Mouse (Mus musculus) frontal cortex, postnatal 25 days (tissue): ENCODE data around the gene Keg1.
"Not testable (repeated sequence)": the region's sequence is repeated elsewhere in the genome, so short reads cannot be mapped to it uniquely, and the experiment has no call there.

Experiments used
- DNase-seq, 2 experiments: peaks; one replicate each; pipeline ENCODE4 v3.0.0; 2022; ENCODE audit warnings: low spot score in 2 of 2

Keg1 gene

DNA sequence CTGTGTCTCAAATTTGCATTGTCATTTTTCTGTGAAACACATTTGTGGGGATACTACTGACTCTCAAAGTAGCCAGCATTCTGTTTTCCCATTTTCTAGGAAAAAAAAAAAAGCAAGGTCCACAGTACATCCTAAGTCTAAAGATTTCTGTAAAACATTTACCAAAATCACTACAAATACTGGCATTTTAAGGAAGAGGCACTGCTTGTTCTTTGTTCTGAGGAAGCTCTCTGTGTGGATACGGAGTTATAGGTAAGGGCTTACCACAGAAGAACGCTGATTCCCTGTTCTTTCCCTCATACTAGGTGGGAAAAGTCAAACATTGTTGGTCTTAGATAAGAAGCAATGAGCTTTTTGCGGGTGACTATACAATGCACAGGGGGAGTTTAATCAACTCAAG is at the start of gene Keg1:
Gene Keg1 (plus strand): TSS at position 197 of the 400 bp plus-strand sequence.
- no peak for DNase-seq

DNA sequence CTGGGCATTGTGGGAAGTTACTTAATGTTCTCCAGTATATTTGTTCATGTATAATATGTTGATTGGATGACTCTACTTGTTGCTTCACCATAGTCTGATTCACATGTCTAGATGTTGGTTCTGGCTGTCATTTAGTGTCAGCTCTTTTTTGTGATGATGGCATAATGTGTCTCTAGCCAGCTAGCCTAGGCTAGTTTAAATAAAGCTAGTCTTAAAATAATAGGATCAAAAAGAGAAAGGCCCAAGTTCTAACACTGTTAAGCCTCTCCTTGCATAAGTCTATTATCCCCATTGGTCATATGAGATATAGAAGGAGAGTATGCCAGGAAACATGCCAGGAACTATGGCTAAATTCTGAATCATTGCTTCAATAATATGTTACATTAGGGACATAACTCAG is 46.1 kb upstream of the Keg1 start:
- no peak for DNase-seq

DNA sequence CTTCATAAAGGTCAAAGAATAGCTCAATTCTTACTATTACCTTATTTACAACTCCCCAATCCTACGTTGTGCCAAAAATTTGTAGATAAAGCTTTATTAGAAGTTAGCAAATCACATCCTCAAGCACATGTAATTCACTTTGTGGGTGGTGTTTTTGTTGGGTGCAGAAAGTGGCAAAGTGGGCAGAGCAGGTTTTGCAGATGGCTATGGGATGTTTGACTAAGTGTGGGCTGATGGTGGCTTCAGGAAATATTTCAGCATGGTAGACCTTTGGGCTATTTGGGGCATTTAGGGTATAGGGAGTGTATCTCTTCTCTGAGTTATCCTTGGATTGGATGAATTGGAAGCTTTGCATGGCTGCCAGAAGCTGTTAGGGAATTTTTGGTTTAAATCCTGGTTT is 29.4 kb upstream of the Keg1 start:
- DNase-seq, result no peak

DNA sequence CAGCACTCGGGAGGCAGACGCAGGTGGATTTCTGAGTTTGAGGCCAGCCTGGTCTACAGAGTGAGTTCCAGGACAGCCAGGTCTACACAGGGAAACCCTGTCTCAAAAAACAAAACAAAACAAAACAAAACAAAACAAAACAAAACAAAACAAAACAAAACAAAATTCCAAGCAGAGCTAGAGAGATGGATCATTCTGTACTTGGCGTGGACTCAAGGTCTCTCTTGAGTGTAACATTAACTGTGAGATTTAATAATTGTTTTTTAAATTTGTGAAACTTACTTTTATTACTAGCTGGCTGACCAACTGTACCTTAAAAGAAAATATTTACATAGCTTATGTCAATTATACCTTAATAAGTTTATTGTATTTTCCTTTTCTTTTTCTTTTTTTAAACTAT is 27.0 kb upstream of the Keg1 start:
- not testable (repeated sequence) for DNase-seq

- no peak for DNase-seq
Measured at GRCm38 (mm10) chr19:12670139-12670538, 25.4 kb upstream of the Keg1 start, which contains the start of gene Olfr1442. Gene Olfr1442 (plus strand): TSS chr19:12670439.

DNA sequence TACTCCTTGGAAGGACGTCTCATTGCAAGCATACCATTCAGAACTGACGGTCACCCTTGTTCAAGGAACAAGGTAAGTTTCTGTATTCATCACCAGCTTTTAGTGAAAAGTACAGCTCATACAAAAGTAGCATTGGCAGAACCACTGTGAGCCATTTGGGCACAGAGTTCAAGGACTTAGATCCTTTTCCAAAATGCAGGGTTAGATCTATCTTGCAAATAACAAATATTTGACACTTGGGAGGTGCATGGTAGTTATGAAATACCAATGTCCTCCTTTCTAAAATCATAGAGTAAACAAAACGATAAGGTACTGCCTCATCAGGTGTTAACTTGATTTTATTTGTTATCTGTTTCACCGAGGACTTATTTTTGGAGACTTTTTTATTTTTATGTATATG is 24.5 kb upstream of the Keg1 start:
- no peak for DNase-seq

DNA sequence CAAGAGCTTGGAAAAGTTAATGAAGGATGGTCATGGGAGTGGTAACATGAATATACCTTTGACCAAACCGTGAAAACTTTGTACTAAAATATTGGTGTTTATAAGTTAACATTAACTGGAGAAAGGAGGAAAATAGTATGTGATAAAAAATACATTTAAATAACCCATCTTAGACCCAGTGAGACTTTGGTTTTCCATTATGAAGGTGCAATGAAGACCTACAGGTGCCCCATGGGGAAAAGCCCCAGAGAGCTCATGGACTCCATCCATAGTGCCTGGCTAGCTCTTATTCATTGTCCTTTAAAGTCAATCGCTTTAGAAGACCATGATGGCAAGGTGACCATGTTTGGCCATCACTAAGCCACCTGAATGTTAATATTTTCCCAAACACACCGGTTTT is 17.8 kb upstream of the Keg1 start, which contains the start of gene Olfr1443:
Gene Olfr1443 (plus strand): TSS at position 301 of the 400 bp plus-strand sequence.
- DNase-seq, result no peak

- no peak for DNase-seq
Measured at GRCm38 (mm10) chr19:12684638-12685037, 10.9 kb upstream of the Keg1 start.

DNA sequence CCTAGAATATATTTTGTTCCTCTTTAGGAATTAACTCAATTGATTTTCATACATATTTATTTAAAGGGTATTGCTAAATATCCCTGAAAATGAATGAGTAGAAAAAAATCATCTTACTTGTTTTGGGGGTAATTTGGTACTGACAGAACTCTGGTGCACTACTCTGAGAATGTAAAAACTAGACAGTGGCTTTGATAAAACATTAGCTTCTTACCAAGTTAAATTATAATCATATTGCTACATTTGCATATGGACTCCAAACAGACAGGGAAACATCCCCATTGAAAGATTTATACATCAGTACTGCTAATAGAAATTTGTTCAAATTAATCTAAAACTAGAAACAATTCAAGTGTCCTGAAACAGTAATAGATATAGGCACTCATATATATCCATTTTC is 10.4 kb upstream of the Keg1 start:
- DNase-seq, result no peak

DNA sequence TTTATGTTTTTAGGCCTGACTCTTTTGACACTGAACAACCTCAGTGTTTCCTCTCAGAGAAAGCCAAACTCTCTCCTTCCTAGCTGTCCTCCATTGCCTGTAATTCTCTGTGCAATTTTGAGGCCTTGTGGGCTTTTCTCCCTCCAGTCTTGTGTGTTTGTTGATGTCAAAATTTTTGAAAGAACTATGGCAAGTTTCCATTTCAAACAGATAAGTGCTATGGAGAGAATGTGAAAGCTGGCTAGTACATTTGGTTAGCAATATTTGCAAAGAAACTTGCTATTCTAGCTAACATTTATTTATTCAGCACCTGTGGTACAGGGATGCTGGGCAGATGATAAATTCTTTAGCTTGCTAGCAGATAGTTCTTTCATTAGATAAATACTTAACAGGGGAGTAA is 635 bp downstream of the Keg1 start:
- no peak for DNase-seq

DNA sequence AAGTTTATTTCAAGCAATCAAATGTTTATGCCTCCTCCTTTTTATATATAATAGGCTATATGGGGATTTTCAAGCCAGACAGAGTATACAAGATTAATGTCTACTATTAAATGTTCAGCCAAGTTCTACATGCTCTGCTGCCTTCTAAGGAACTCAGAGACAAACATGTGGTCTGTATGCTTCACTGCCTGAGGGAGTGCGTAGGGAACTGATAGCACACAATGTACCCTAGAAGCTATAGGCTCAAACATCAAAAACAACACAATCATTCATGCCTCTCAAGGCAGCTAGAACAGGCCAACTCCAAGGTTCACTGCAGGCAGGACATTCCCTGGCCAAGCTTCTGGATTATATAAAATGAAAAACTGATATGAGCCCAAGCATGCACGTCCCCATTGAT is 12.9 kb downstream of the Keg1 start:
- DNase-seq, result no peak

DNA sequence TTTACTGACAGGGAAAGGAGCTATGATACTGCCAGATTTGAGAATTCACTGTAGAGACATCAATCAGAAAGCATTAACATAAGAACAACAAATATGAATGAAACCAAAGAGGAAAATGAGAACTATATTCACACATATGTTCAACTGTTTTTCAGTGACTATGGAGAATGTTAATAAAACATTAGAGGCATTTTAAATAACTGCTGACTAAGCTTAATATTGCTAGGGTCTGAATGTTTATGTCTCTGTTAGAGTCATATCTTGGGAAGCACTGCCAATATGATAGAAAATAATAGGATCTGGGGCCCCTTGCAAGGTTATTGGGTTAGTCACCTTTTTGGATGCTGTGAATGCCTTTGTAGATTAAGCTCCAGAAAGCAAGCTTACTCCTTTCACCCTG is 13.4 kb downstream of the Keg1 start:
- DNase-seq, result no peak

DNA sequence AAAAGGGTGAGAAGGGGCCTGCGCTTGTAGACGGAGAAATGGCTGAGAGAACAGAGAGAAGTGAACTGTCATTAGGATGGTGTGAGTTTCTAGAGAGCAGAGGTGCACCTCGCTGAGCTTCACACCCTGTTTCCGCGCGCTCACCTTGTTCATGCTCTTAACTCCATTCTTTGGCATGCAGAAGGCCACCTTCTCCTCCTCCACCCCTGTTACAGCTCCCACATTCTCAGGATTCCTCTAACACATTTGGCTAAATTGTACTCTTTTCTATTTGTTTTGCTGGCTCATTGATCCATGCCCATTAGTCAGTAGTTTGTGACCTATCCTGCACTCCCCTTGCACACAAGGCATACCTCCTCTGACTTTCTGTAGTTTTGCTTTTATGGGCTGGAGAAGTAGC is 23.6 kb downstream of the Keg1 start:
- no peak for DNase-seq

DNA sequence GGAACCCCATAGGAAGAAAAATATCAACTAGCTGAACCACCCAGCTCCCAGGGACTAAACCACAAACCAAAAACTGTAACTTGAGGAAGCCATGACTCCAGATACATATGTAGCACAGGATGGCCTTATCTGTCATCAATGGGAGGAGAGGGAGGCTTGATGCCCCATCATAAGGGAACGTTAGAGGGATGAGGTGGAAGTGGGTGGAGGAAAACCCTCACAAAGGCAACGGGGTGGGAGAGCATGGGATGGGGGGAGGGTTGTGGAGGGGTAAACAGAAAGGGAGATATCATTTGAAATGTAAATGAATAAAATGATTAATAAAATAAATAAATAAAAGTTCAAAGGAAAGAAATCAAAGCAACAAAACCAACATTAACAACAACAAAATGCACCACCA is 24.9 kb downstream of the Keg1 start:
- DNase-seq, result no peak

DNA sequence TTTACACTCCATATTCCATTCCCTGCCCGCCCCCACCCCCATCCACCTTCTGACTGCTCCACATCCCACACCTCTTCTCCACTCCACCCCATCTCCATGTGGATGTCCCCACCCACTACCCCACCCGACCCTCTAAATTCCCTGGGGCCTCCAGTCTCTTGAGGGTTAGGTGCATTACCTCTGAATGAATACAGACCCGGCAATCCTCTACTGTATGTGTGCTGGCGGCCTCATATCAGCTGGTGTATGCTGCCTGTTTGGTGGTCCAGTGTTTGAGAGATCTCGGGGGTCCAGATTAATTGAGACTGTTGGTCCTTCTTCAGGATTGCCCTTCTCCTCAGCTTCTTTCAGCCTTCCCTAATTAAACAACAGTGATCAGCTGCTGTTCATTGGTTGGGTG is 25.3 kb downstream of the Keg1 start:
- not testable (repeated sequence) for DNase-seq

DNA sequence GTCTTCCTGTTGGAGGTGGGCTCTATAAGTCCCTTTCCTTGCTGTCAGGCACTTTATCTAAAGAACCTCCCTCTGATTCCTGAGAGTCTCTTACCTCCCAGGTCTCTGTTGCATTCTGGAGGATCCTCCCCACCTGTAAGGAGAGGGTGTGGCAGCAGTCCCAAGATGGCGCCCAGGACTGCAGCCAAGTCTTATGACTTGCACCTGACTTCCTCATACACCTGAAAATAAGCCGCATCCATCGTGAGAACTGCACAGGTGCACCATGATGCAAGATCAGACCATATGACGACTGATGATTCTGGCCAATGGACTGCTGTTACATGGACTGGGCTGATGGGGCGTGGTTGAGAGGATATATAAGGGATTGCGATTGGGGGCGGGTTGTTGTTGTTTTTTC is 26.0 kb downstream of the Keg1 start:
- DNase-seq, result not testable (repeated sequence)

DNA sequence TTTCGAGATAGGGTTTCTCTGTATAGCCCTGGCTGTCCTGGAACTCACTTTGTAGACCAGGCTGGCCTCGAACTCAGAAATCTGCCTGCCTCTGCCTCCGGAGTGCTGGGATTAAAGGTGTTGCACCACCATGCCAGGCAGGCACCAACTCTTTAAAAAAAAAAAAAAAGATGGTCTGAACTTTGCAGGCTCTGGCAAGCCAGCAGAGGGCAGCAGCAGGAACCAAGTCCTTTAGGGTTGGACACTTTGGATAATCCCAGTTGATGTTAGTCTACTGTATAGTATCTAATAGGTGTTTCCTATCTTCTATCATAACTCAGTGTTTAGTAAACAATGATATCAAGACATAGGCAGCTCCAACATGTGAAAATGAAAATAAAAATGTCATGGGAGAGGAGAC is 26.7 kb downstream of the Keg1 start:
- DNase-seq, result no peak

DNA sequence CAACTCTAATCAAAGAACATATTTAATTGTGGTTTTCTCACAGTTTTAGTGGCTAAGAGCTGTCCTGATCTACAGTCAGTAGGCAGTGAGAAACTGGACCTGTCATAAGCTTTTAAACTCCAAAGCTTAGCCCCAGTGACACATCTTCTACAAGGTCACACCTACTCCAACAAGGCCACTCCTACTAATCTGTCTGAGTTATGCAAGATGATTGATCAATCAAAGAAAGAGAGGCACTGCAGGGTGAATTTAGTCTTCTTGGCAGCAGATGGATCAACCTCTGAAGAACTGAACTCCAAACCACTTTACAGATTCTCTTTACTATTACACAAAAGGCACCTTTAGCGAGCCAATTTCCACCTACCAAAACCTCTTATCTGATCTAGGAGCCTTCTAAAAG is 30.3 kb downstream of the Keg1 start:
- no peak for DNase-seq

GRCm38 (mm10) chr19:12731036-12731435 is 35.5 kb downstream of the Keg1 start:
- no peak for DNase-seq

- no peak for DNase-seq
Measured at GRCm38 (mm10) chr19:12731950-12732349, 36.4 kb downstream of the Keg1 start.

DNA sequence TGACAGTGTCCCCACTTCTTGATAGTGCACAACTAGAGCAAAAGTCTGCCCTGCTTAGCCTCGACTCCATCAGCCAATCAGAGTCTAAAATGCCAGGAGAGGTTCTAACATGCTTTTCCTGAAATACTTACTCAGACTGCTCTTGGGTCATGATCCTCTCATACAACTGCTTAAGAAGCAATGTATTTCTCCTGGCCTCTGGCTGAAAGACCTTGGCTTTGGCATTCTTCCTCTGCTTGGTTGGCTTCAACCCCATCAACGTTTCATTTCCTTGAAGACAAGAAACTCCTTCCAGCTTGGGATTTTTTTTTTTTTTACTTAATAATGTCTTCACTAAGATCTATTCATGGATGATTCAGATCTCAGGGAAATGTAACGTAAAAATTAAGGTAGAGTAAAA is 60.7 kb downstream of the Keg1 start:
- DNase-seq, result no peak

DNA sequence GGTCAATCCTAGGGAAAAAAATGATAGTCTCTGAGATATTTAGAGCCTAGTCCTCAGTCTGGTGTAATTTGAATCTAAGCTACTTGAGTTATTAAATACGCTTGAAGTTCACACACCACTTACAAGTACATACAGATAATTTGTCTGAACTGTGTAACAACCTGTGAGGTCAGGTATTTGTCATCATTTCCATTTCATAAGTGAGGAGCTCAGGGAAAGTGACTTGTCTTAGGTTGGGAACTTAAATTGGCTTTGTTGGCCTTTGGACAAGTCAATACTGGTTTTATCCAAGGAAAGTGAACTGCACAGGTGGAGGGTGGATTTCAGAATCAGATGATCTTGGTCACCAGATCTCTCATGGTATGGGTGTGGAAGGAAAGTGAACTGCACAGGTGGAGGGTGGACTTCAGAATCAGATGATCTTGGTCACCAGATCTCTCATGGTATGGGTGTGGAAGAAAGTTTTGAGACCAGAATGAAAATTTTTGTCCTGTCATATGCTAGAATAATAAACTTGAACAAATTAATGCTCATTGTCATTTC is 63.4 kb downstream of the Keg1 start:
- DNase-seq, result no peak

GRCm38 (mm10) chr19:12759656-12760055 is 64.1 kb downstream of the Keg1 start:
- DNase-seq, result peak; percentile 11 to 21
